Mouse (Mus musculus): Measurements from ENCODE around the gene Psmd1. TPM values are rescaled to one million over a fixed set of nuclear protein-coding genes. Genes with fewer than 3 reads are reported as not detected.
A peak's percentile ranks its signal among the peaks of the same experiment; 100 is the strongest.

Gene Psmd1
- polyA plus RNA-seq, 1 experiment from 2014 or later: 160 TPM

DNA sequence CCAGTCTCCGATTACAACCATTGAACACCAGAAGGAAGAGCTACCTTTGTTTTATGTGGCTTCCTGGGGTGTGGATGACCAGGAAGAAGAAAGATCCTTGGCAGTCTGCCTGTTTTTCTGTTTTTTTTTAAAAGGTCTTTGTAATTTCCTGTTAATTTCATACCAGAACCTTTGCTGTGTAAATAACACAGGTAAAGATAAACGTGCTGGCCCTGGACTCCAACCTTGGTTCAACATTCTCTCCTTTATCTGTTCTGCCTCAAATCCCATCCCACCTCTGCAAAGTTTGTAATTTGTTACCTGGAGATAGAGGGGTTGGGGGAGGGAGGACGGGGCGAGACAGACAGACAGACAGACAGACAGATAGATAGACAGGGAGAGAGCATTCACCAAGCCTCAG lies 24.1 kb upstream of the Psmd1 start:
- H3K36me3 ChIP-seq (ENCODE audit: control insufficient read depth, insufficient read depth, low read length): no peaks in the 10 kb centered on the region
- no peak overlapping the region for H3K4me3 ChIP-seq (ENCODE audit: low read depth, low read length)
- DNase-seq (ENCODE audit: low spot score) (no peak), ATAC-seq (replicated peaks; ENCODE audit: low FRiP score, low TSS enrichment, low read depth) (peak; percentile 57; the same call in 1 of the 2 replicates)
- H3K27me3 ChIP-seq (replicated peaks; ENCODE audit: control insufficient read depth, insufficient read depth, low read length): peaks cover 12% of the 10 kb centered on the region
- 53% methylated on average over 4 of the region's 4 CpGs for WGBS
- H3K27ac ChIP-seq (ENCODE audit: low read depth): no peak overlapping the region
- H3K9me3 ChIP-seq (ENCODE audit: control insufficient read depth, low read length): peaks cover 4% of the 10 kb centered on the region; the same call in 1 of the 2 replicates
- no peaks in the 10 kb centered on the region for H3K4me1 ChIP-seq (replicated peaks; ENCODE audit: control insufficient read depth, insufficient read depth, low read length)
- H3K9ac ChIP-seq (ENCODE audit: low read length): no peak overlapping the region
- no peak overlapping the region for H3K4me2 ChIP-seq (ENCODE audit: low read length)

DNA sequence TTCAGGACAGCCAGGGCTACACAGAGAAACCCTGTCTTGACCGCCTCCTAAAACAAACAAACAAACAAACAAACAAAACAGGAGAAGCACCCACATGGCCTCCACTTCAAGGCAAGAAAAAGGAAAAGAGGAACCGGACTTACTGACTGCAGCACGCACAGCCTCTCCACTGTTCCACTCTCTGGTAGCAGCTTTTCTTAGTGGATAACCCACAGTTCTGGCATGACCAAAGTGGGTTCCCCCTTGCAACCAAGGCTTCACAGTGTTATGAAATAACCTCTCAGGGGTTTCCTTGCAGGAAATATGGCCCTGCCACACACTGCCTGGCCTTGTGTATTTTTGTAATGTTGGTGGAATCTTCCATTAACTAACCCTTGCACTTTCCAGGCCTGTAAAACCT lies 23.4 kb upstream of the Psmd1 start:
- H3K4me3 ChIP-seq (ENCODE audit: low read depth, low read length): no peak overlapping the region
- DNase-seq (ENCODE audit: low spot score) (no peak), ATAC-seq (replicated peaks; ENCODE audit: low FRiP score, low TSS enrichment, low read depth) (no peak)
- WGBS: 75% methylated on average over 3 of the region's 3 CpGs
- H3K36me3 ChIP-seq (ENCODE audit: control insufficient read depth, insufficient read depth, low read length): no peaks in the 10 kb centered on the region
- H3K9ac ChIP-seq (ENCODE audit: low read length): no peak overlapping the region
- no peaks in the 10 kb centered on the region for H3K4me1 ChIP-seq (replicated peaks; ENCODE audit: control insufficient read depth, insufficient read depth, low read length)
- no peak overlapping the region for H3K4me2 ChIP-seq (ENCODE audit: low read length)
- peaks cover 4% of the 10 kb centered on the region; the same call in 1 of the 2 replicates for H3K9me3 ChIP-seq (ENCODE audit: control insufficient read depth, low read length)
- H3K27ac ChIP-seq (ENCODE audit: low read depth): no peak overlapping the region
- peaks cover 19% of the 10 kb centered on the region for H3K27me3 ChIP-seq (replicated peaks; ENCODE audit: control insufficient read depth, insufficient read depth, low read length)

GRCm38 (mm10) chr1:86045056-86045455 lies 19.1 kb upstream of the Psmd1 start:
- 57% methylated on average over 4 of the region's 4 CpGs for WGBS

GRCm38 (mm10) chr1:86045848-86046805 lies 18.1 kb upstream of the Psmd1 start, which contains the start of gene 2810459M11Rik:
2810459M11Rik (plus strand) TSS chr1:86045863.
- peaks cover 4% of the 10 kb centered on the region; the same call in 1 of the 2 replicates for H3K9me3 ChIP-seq (ENCODE audit: control insufficient read depth, low read length)
- no peak within 1 kb of the TSS for H3K27ac ChIP-seq (ENCODE audit: low read depth)
- WGBS: 1% methylated on average over 88 of the region's 110 CpGs
- peak; percentile 78 for DNase-seq (ENCODE audit: low spot score)
- H3K9ac ChIP-seq (ENCODE audit: low read length): peak within 1 kb of the TSS; percentile 17
- no peaks in the 10 kb centered on the region for H3K36me3 ChIP-seq (ENCODE audit: control insufficient read depth, insufficient read depth, low read length)
- peaks cover 45% of the 10 kb centered on the region for H3K27me3 ChIP-seq (replicated peaks; ENCODE audit: control insufficient read depth, insufficient read depth, low read length)
- H3K4me2 ChIP-seq (ENCODE audit: low read length): peak within 1 kb of the TSS; percentile 70
- no peaks in the 10 kb centered on the region; the same call in 1 of the 2 replicates for H3K4me1 ChIP-seq (replicated peaks; ENCODE audit: control insufficient read depth, insufficient read depth, low read length)
- H3K4me3 ChIP-seq (ENCODE audit: low read depth, low read length): peak within 1 kb of the TSS; percentile 41
- peak; percentile 77 for ATAC-seq (replicated peaks; ENCODE audit: low FRiP score, low TSS enrichment, low read depth)

More at GRCm38 (mm10) chr1:86045056-86045455, 19.1 kb upstream of the Psmd1 start:
- H3K27ac ChIP-seq (ENCODE audit: low read depth): no peak overlapping the region
- no peaks in the 10 kb centered on the region; the same call in 1 of the 2 replicates for H3K4me1 ChIP-seq (replicated peaks; ENCODE audit: control insufficient read depth, insufficient read depth, low read length)
- peaks cover 4% of the 10 kb centered on the region; the same call in 1 of the 2 replicates for H3K9me3 ChIP-seq (ENCODE audit: control insufficient read depth, low read length)
- H3K4me3 ChIP-seq (ENCODE audit: low read depth, low read length): no peak overlapping the region
- ATAC-seq (replicated peaks; ENCODE audit: low FRiP score, low TSS enrichment, low read depth) (no peak), DNase-seq (ENCODE audit: low spot score) (no peak)
- no peak overlapping the region for H3K4me2 ChIP-seq (ENCODE audit: low read length)
- peaks cover 45% of the 10 kb centered on the region for H3K27me3 ChIP-seq (replicated peaks; ENCODE audit: control insufficient read depth, insufficient read depth, low read length)
- no peak overlapping the region for H3K9ac ChIP-seq (ENCODE audit: low read length)
- no peaks in the 10 kb centered on the region for H3K36me3 ChIP-seq (ENCODE audit: control insufficient read depth, insufficient read depth, low read length)

DNA sequence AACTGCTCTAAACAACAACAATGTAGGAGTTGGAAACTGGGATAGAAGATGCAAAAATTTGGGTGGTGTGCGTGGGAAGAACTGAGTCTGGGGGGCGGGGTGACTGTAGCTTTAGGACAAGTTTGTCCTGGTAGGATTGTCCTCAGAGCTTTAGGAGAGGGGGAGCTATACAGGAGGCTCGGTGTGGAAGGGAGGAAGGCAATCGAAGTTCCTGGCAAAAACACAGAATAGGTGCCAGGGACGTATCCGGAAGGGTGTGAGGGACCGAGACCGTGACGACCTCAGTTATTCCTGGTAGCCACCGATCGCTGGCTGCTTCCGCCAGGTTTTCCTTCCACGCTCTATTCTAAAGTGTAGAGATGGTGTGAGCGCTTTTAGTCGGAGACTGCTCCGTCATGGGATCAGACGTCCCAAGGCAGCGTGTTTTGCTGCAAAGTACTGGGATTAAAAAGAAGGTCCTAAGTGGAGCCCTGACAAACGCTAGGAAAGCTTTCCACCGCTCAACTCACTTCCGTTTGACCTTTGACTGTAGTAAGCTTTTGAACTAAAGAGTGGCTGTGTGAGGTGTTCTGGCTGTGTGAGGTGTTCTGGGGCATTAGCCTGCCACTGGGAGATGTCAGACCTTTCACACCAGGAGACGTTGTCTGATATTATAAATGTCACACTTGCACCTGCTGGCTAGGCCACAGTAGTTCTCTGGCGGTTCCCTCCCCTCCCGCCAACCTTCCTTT lies 17.2 kb upstream of the Psmd1 start:
- WGBS: 13% methylated on average over 24 of the region's 24 CpGs
- no peak overlapping the region for H3K27ac ChIP-seq (ENCODE audit: low read depth)
- no peak overlapping the region; the same call in 1 of the 2 replicates for H3K9ac ChIP-seq (ENCODE audit: low read length)
- H3K36me3 ChIP-seq (ENCODE audit: control insufficient read depth, insufficient read depth, low read length): no peaks in the 10 kb centered on the region
- ATAC-seq (replicated peaks; ENCODE audit: low FRiP score, low TSS enrichment, low read depth) (0 out of 2 replicates have a peak, but pooled peaks have one; percentile 18), DNase-seq (ENCODE audit: low spot score) (peak; percentile 65)
- no peaks in the 10 kb centered on the region; the same call in 1 of the 2 replicates for H3K4me1 ChIP-seq (replicated peaks; ENCODE audit: control insufficient read depth, insufficient read depth, low read length)
- no peaks in the 10 kb centered on the region for H3K9me3 ChIP-seq (ENCODE audit: control insufficient read depth, low read length)
- peak overlapping the region; percentile 70 for H3K4me2 ChIP-seq (ENCODE audit: low read length)
- peaks cover 45% of the 10 kb centered on the region for H3K27me3 ChIP-seq (replicated peaks; ENCODE audit: control insufficient read depth, insufficient read depth, low read length)
- peak overlapping the region; percentile 41 for H3K4me3 ChIP-seq (ENCODE audit: low read depth, low read length)

DNA sequence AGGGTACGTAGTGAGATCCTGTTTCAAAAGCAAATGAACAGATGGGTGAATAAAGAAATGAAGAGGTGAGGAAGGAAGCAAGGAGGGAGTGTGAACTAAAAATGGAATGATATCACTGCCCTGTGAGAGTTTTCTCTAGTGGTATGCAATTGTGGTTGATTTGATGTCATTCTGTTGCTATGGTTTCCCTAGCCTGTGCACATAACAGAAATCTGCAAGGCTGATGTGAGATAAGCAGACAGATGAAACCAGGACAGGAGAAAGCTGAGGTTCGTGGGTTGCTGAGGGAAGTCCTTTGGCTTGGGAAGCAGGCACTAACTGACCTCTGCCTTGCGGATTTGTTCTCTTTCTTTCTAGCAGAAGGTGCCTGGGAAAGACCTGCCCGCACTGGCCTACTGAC lies 16.0 kb upstream of the Psmd1 start:
- H3K4me2 ChIP-seq (ENCODE audit: low read length): no peak overlapping the region
- no peak for DNase-seq (ENCODE audit: low spot score)
- H3K4me3 ChIP-seq (ENCODE audit: low read depth, low read length): no peak overlapping the region
- no peak overlapping the region for H3K9ac ChIP-seq (ENCODE audit: low read length)
- H3K27ac ChIP-seq (ENCODE audit: low read depth): no peak overlapping the region
- H3K4me1 ChIP-seq (replicated peaks; ENCODE audit: control insufficient read depth, insufficient read depth, low read length): no peaks in the 10 kb centered on the region; the same call in 1 of the 2 replicates
- ATAC-seq (replicated peaks; ENCODE audit: low FRiP score, low TSS enrichment, low read depth): no peak
- H3K9me3 ChIP-seq (ENCODE audit: control insufficient read depth, low read length): no peaks in the 10 kb centered on the region
- H3K27me3 ChIP-seq (replicated peaks; ENCODE audit: control insufficient read depth, insufficient read depth, low read length): peaks cover 45% of the 10 kb centered on the region
- H3K36me3 ChIP-seq (ENCODE audit: control insufficient read depth, insufficient read depth, low read length): no peaks in the 10 kb centered on the region
- 82% methylated on average over 4 of the region's 4 CpGs for WGBS

GRCm38 (mm10) chr1:86048744-86049143 lies 15.4 kb upstream of the Psmd1 start:
- Histone ChIP-seq H3K4me2 (ENCODE audit: low read length) (no peak overlapping the region), H3K4me3 (ENCODE audit: low read depth, low read length) (no peak overlapping the region), H3K4me1 (replicated peaks; ENCODE audit: control insufficient read depth, insufficient read depth, low read length) (no peaks in the 10 kb centered on the region; the same call in 1 of the 2 replicates), H3K9ac (ENCODE audit: low read length) (no peak overlapping the region), H3K27ac (ENCODE audit: low read depth) (no peak overlapping the region), H3K36me3 (ENCODE audit: control insufficient read depth, insufficient read depth, low read length) (no peaks in the 10 kb centered on the region), H3K9me3 (ENCODE audit: control insufficient read depth, low read length) (no peaks in the 10 kb centered on the region), H3K27me3 (replicated peaks; ENCODE audit: control insufficient read depth, insufficient read depth, low read length) (peaks cover 43% of the 10 kb centered on the region)
- WGBS: 82% methylated on average over 3 of the region's 3 CpGs
- DNase-seq (ENCODE audit: low spot score): no peak
- ATAC-seq (replicated peaks; ENCODE audit: low FRiP score, low TSS enrichment, low read depth): no peak

- no peak for DNase-seq (ENCODE audit: low spot score)
- H3K4me1 ChIP-seq (replicated peaks; ENCODE audit: control insufficient read depth, insufficient read depth, low read length): no peaks in the 10 kb centered on the region
- no peak overlapping the region for H3K4me3 ChIP-seq (ENCODE audit: low read depth, low read length)
- 77% methylated on average over 12 of the region's 12 CpGs for WGBS
- ATAC-seq (replicated peaks; ENCODE audit: low FRiP score, low TSS enrichment, low read depth): no peak
- H3K27ac ChIP-seq (ENCODE audit: low read depth): no peak overlapping the region
- no peak overlapping the region for H3K4me2 ChIP-seq (ENCODE audit: low read length)
- no peaks in the 10 kb centered on the region for H3K9me3 ChIP-seq (ENCODE audit: control insufficient read depth, low read length)
- no peaks in the 10 kb centered on the region for H3K36me3 ChIP-seq (ENCODE audit: control insufficient read depth, insufficient read depth, low read length)
- 0 out of 2 replicates have a peak, but pooled peaks cover 5% of the 10 kb centered on the region for H3K27me3 ChIP-seq (replicated peaks; ENCODE audit: control insufficient read depth, insufficient read depth, low read length)
- no peak overlapping the region for H3K9ac ChIP-seq (ENCODE audit: low read length)
Observed at GRCm38 (mm10) chr1:86053198-86053921, 10.8 kb upstream of the Psmd1 start.

All from intestine, embryonic 14.5 days (tissue).